Mouse (Mus musculus) NIH3T3 (cell line): ENCODE data around the gene Atg3.
A peak's percentile ranks its signal among the peaks of the same experiment; 100 is the strongest.

Experiments used
- DNase-seq: peaks from one replicate; pipeline ENCODE4 v3.0.0-alpha.2; 2012; ENCODE audit warnings: low read depth

Gene Atg3

GRCm38 (mm10) chr16:45158522-45159388, at the start of gene Atg3, which contains the start of gene Slc35a5:
Gene Atg3, plus strand, starts transcription at chr16:45158785.
Gene Slc35a5, minus strand, starts transcription at chr16:45158706.
- DNase-seq = peak; percentile 97

GRCm38 (mm10) chr16:45110498-45110897, 48.1 kb upstream of the Atg3 start:
- DNase-seq = peak; percentile 96

- no peak for DNase-seq
These were observed 41.4 kb upstream of the Atg3 start for GRCm38 (mm10) chr16:45117200-45117599.

GRCm38 (mm10) chr16:45118760-45119159, 39.8 kb upstream of the Atg3 start:
- no peak for DNase-seq

- DNase-seq = peak; percentile 52
These were observed 37.6 kb upstream of the Atg3 start for GRCm38 (mm10) chr16:45120844-45121425.

- DNase-seq = peak; percentile 70
These were observed 36.0 kb upstream of the Atg3 start for GRCm38 (mm10) chr16:45122571-45122970.

GRCm38 (mm10) chr16:45124230-45125203, 34.1 kb upstream of the Atg3 start:
- DNase-seq = no peak

GRCm38 (mm10) chr16:45127936-45128710, 30.5 kb upstream of the Atg3 start:
- no peak for DNase-seq

- DNase-seq = peak; percentile 70
These were observed 16.9 kb upstream of the Atg3 start for GRCm38 (mm10) chr16:45141711-45142110.

- peak; percentile 50 for DNase-seq
These were observed 16.0 kb upstream of the Atg3 start for GRCm38 (mm10) chr16:45142565-45142964.

- no peak for DNase-seq
These were observed 13.5 kb upstream of the Atg3 start for GRCm38 (mm10) chr16:45145119-45145518.

- DNase-seq = no peak
These were observed 10.0 kb upstream of the Atg3 start for GRCm38 (mm10) chr16:45148488-45149082.

- no peak for DNase-seq
These were observed 3.8 kb upstream of the Atg3 start for GRCm38 (mm10) chr16:45154741-45155250.

GRCm38 (mm10) chr16:45158136-45158521, 456 bp upstream of the Atg3 start:
- peak; percentile 78 for DNase-seq

- no peak for DNase-seq
These were observed 768 bp downstream of the Atg3 start for GRCm38 (mm10) chr16:45159389-45159716.

GRCm38 (mm10) chr16:45178552-45178951, 20.0 kb downstream of the Atg3 start:
- DNase-seq = no peak

- no peak for DNase-seq
These were observed 23.2 kb downstream of the Atg3 start for GRCm38 (mm10) chr16:45181824-45182223.

GRCm38 (mm10) chr16:45192613-45193012, 34.0 kb downstream of the Atg3 start:
- DNase-seq = peak; percentile 84

- DNase-seq = peak; percentile 84
These were observed 38.2 kb downstream of the Atg3 start for GRCm38 (mm10) chr16:45196816-45197215.

- DNase-seq = no peak
These were observed 42.8 kb downstream of the Atg3 start for GRCm38 (mm10) chr16:45201395-45201794.

- no peak for DNase-seq
These were observed 45.9 kb downstream of the Atg3 start for GRCm38 (mm10) chr16:45204438-45204837.
